Mouse (Mus musculus) bone marrow, adult 2 months (tissue): Measurements from ENCODE around the gene Dio1. TPM values are rescaled to one million over a fixed set of nuclear protein-coding genes. Genes with fewer than 3 reads are reported as not detected.

Experiments
- H3K27ac ChIP-seq: fragments of 200-500 bp; 2 replicates; pipeline ENCODE4 v1.5.1; 2012; ENCODE audit warnings: low read depth, mild to moderate bottlenecking, control low read depth, inconsistent platforms, low read length; ENCODE audit not compliant: control insufficient read depth, poor library complexity, insufficient read depth
- H3K4me1 ChIP-seq: fragments of 200-500 bp; 2 replicates; pipeline ENCODE4 v1.6.1; 2011; ENCODE audit warnings: low read length; ENCODE audit not compliant: control insufficient read depth, insufficient read depth
- H3K4me3 ChIP-seq: fragments of 200-500 bp; replicated peaks from 2 replicates; pipeline ENCODE3; 2011; ENCODE audit warnings: mild to moderate bottlenecking, low read depth, low read length, control low read depth; ENCODE audit not compliant: control insufficient read depth
- CTCF ChIP-seq: fragments of 200-500 bp; IDR thresholded peaks from 2 replicates; pipeline ENCODE4 v1.5.1; 2011; ENCODE audit warnings: low read length, control low read depth; ENCODE audit not compliant: control insufficient read depth, insufficient read depth
- POLR2A ChIP-seq: fragments of 200-500 bp; IDR thresholded peaks from 2 replicates; pipeline ENCODE4 v1.6.1; 2011; ENCODE audit warnings: low read depth, mild to moderate bottlenecking, control low read depth, low read length, borderline replicate concordance; ENCODE audit not compliant: control insufficient read depth
- WGBS: fragments of 180-500 bp; shearing (Covaris S2); methylation state at CpG from one replicate; pipeline ENCODE4 v1.1.7; 2018; 5-methylcytosine and 5-hydroxymethylcytosine counted together
- polyA plus RNA-seq: library from polyadenylated mRNA; stranded (reverse); fragments of >200 nt; gene quantifications from 2 replicates; pipeline ENCODE4 v1.2.4, GENCODE M21; 2011; ENCODE audit warnings: low replicate concordance; ENCODE audit not compliant: missing spikeins, insufficient read depth, insufficient read length

Gene Dio1
- polyA plus RNA-seq, 1 experiment, result 0.90 TPM

GRCm38 (mm10) chr4:107298071-107298606 is 8.8 kb downstream of the Dio1 start:
- Histone ChIP-seq H3K27ac (no peak overlapping the region), H3K4me1 (peaks cover 4% of the 10 kb centered on the region; the same call in 1 of the 2 replicates)
- 85% methylated on average over 8 of the region's 8 CpGs for WGBS

DNA sequence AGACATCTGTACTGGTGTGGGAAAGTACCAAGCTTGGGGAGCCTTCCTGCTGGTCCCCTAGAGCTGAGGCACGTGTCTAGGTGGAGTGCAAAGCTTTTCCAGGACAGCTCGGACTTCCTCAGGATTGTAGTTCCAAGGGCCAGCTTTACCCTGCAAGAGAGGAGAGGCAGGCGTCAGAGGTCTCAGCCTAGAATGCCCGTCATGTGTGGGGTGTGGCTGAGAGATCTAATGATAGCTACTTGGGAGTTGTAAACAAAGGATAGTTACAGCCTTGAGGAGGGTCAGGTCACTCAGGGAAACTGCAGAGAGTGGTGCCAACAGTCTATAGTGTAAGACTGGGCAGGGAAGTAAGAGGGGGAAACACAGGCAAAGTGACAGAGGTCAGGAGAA is 14.7 kb downstream of the Dio1 start:
- WGBS, result 61% methylated on average over 4 of the region's 4 CpGs
- Histone ChIP-seq H3K27ac (no peak overlapping the region), H3K4me1 (no peaks in the 10 kb centered on the region), H3K4me3 (no peak overlapping the region)
- TF ChIP-seq POLR2A, result no peak
- TF ChIP-seq CTCF, result no peak

More at GRCm38 (mm10) chr4:107298071-107298606, 8.8 kb downstream of the Dio1 start:
- TF ChIP-seq POLR2A, result no peak
- TF ChIP-seq CTCF, result no peak
- H3K4me3 ChIP-seq, result no peak overlapping the region

DNA sequence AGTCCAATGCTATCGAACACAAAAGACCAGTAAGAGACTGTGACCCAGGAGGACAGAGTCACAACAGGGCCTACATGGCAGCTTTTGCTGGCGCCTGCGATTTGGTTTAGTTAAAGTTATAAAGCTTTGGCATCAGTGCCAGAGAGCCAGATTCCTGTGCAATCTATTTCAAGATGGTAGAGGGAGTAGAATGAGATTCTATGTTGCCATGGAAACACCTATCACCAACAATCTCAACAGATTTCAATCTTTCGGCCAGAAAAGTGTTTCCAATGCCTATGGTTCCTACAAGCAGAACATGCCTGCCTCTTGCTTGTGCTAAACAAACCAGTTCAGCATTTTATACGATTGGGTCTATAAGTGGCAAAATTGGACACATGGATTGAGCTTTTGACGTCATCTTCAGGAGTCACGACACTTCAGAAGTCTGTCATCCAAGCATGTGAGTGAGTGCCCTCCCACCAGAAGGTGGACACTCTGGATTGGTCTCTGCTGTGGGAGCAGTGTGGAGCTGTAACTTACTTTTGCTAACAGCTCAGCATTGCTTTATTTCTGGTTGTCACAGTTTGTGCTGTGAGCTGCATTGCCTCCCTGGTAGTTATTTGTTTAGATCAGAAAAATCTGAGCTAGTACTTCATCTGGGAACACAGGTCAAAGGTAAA is 15.2 kb downstream of the Dio1 start:
- WGBS, result 85% methylated on average over 7 of the region's 7 CpGs
- H3K4me1 ChIP-seq, result no peaks in the 10 kb centered on the region
- TF ChIP-seq CTCF (no peak), POLR2A (no peak)
- no peak overlapping the region for H3K4me3 ChIP-seq
- H3K27ac ChIP-seq, result no peak overlapping the region

- no peaks in the 10 kb centered on the region; the same call in 1 of the 2 replicates for H3K4me1 ChIP-seq
- no peak for TF ChIP-seq CTCF
- TF ChIP-seq POLR2A, result no peak
- no peak overlapping the region for H3K27ac ChIP-seq
- H3K4me3 ChIP-seq, result no peak overlapping the region
- WGBS, result 87% methylated on average over 2 of the region's 2 CpGs
These were observed 19.5 kb downstream of the Dio1 start for GRCm38 (mm10) chr4:107287517-107287916.

- H3K4me1 ChIP-seq, result no peaks in the 10 kb centered on the region; the same call in 1 of the 2 replicates
- H3K4me3 ChIP-seq, result no peak overlapping the region
- H3K27ac ChIP-seq, result no peak overlapping the region
- TF ChIP-seq CTCF (no peak), POLR2A (no peak)
- WGBS, result 88% methylated on average over 8 of the region's 8 CpGs
These were observed 20.6 kb downstream of the Dio1 start for GRCm38 (mm10) chr4:107286386-107286785.

- no peak overlapping the region for H3K27ac ChIP-seq
- H3K4me1 ChIP-seq, result no peaks in the 10 kb centered on the region; the same call in 1 of the 2 replicates
- no peak overlapping the region for H3K4me3 ChIP-seq
- no peak for TF ChIP-seq POLR2A
- no peak for TF ChIP-seq CTCF
- WGBS, result 57% methylated on average over 3 of the region's 3 CpGs
These were observed 21.3 kb downstream of the Dio1 start for GRCm38 (mm10) chr4:107285446-107286200.

GRCm38 (mm10) chr4:107280843-107281475 is 26.0 kb downstream of the Dio1 start:
- Histone ChIP-seq H3K4me1 (no peaks in the 10 kb centered on the region; the same call in none of the 2 replicates), H3K27ac (no peak overlapping the region), H3K4me3 (no peak overlapping the region)
- TF ChIP-seq CTCF, result no peak
- no peak for TF ChIP-seq POLR2A
- 87% methylated on average over 7 of the region's 7 CpGs for WGBS
